Mouse (Mus musculus) olfactory bulb, adult 2 months (tissue): Measurements from ENCODE around the gene Ftcd.

ENCODE experiments used
- CTCF ChIP-seq: fragments of 200-500 bp; IDR thresholded peaks from 2 replicates; pipeline ENCODE4 v1.5.1; 2012; ENCODE audit warnings: low read depth, mild to moderate bottlenecking, low read length, moderate library complexity; ENCODE audit not compliant: insufficient read depth
- POLR2A ChIP-seq: fragments of 200-500 bp; IDR thresholded peaks from 2 replicates; pipeline ENCODE4 v1.6.1; 2012; ENCODE audit warnings: mild to moderate bottlenecking, low read depth, low read length, moderate library complexity; ENCODE audit not compliant: insufficient read depth

- TF ChIP-seq POLR2A (no peak), CTCF (no peak)
These were observed 28.9 kb upstream of the Ftcd start for GRCm38 (mm10) chr10:76546566-76546965.
